Mouse (Mus musculus): ENCODE results near the gene Cldn10. TPM values are rescaled to one million over a fixed set of nuclear protein-coding genes. Genes with fewer than 3 reads are reported as not detected.

Cldn10 gene
- total and polyA plus RNA-seq, 2 experiments = 0.09 TPM; not detected in 1

DNA sequence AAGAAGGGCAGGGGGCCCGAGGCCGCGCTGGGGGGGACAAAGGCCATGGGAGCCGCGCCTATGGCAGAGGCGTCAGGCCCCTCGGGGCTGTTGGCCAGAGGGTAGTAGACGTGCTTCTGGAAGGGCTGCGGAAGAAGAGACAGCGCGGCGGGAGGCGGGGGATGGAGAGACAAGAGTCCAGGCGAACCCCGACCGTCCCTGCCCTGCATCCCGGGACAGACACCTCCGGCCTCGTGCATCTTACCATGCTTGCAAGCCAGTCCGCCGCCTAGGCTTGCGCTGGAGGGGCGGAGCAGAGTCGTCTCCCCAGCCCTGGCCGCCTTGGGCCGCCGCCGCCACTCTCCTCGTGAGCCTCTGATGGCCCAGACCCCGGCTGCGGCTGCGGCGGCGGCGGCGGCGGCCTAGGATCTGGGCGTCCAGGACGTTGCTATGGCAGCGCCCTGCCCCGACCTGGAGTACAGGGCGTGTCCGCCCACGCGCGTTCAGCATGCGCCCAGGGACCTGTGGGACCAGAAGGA, 135.0 kb downstream of the Cldn10 start:
- no peaks in the 10 kb centered on the region for H3K79me2 ChIP-seq (ENCODE audit: control insufficient read depth, insufficient read depth, low read length)
- WGBS = 2% methylated on average over 46 of the region's 47 CpGs
- no peak overlapping the region for H3K9ac ChIP-seq (ENCODE audit: low read depth, low read length)
- TF ChIP-seq CTCF (IDR thresholded peaks at IDR 0.05; ENCODE audit: low read depth, low read length) = no peak
- TF ChIP-seq POLR2A (IDR thresholded peaks at IDR 0.05; ENCODE audit: extremely low read depth, insufficient read depth, low read length) = no peak
- H3K27ac ChIP-seq (replicated peaks; ENCODE audit: insufficient read depth, low read depth, low read length) = no peak overlapping the region
- H3K4me1 ChIP-seq (ENCODE audit: control insufficient read depth, insufficient read depth, low read length) = peaks cover 9% of the 10 kb centered on the region; the same call in 1 of the 2 replicates
- no peak overlapping the region for H3K4me3 ChIP-seq (ENCODE audit: insufficient read depth, low read depth, low read length)
- DNase-seq (ENCODE audit: extremely low read depth, low read depth, low spot score) = no peak
- H3K27me3 ChIP-seq (ENCODE audit: control insufficient read depth, insufficient read depth, low read length) = peaks cover 16% of the 10 kb centered on the region
- H3K36me3 ChIP-seq (ENCODE audit: control insufficient read depth, insufficient read depth, low read length) = no peaks in the 10 kb centered on the region

Other genes starting within 250 kb of the Cldn10 start
- 3.0 and 5.2 TPM in 2 replicates for gene Abcc4, start 81.7 kb upstream of the Cldn10 start, total RNA-seq (2014; rRNA removed)
- gene Abcc4, start 81.7 kb upstream of the Cldn10 start, polyA plus RNA-seq (2012; rRNA removed) = 0.89 and 1.5 TPM in 2 replicates
- gene Dzip1, start 137.6 kb downstream of the Cldn10 start, total RNA-seq (2014; rRNA removed) = 0.55 and 0.74 TPM in 2 replicates
- gene Dzip1, start 137.6 kb downstream of the Cldn10 start, polyA plus RNA-seq (2012; rRNA removed) = 0.23 and 0.44 TPM in 2 replicates
- 155 and 159 TPM in 2 replicates for gene Dnajc3, start 150.1 kb downstream of the Cldn10 start, total RNA-seq (2014; rRNA removed)
- gene Dnajc3, start 150.1 kb downstream of the Cldn10 start, polyA plus RNA-seq (2012; rRNA removed) = 32.4 and 40.2 TPM in 2 replicates

All from liver, adult 2 months (tissue).